Mouse (Mus musculus) cerebellum, adult 2 months (tissue): ENCODE results near the gene Mier3.
A peak's percentile ranks its signal among the peaks of the same experiment; 100 is the strongest.

Experiments
- CTCF ChIP-seq: fragments of 200-500 bp; IDR thresholded peaks from 2 replicates; pipeline ENCODE4 v1.5.1; 2011; ENCODE audit warnings: low read depth, mild to moderate bottlenecking, control low read depth, low read length, moderate library complexity, borderline replicate concordance; ENCODE audit not compliant: insufficient read depth
- POLR2A ChIP-seq: fragments of 200-500 bp; IDR thresholded peaks from 2 replicates; pipeline ENCODE4 v1.6.1; 2011; ENCODE audit warnings: low read length, control low read depth, borderline replicate concordance; ENCODE audit not compliant: insufficient read depth

DNA sequence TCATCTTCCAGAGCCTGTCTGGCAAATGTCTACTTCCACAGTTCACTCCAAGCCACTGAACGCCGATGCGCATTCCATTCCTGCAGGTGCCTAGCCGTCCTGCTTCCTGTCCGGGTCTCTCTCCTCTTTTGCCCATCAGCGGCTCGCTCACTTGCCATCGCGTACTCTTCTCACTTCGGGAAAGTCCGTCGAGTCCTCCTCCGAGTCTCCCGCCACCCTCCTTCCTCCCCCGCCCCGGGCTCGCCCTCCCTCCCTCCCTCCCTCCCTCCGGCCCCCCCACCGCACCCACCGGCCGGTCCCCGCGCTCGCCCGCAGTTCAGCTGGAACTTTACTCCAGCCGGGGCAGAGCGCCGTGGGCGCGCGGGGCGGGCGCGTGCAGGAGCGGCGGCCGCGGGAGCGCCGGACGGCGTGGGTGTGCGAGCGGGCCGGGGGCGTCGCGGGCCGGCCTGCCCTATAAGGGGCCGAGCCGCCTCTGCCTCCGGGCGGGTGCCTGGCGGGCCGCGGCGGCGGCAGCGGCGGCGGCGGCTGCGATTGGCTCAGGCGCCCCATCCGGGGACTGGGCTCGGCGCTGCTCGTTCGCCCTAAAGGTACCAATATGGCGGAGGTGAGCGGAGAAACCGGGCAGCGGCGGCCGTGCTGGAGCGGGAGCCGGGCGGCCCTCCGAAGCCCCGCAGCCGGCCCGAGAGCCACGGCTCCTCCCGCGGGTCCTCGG is 5.1 kb downstream of the Mier3 start:
- TF ChIP-seq CTCF (no peak), POLR2A (0 out of 2 replicates have a peak, but pooled peaks have one; percentile 18)
